Mouse (Mus musculus) liver, adult 10 weeks (tissue): ENCODE data around the gene Aco1. TPM values are rescaled to one million over a fixed set of nuclear protein-coding genes. Genes with fewer than 3 reads are reported as not detected.

ENCODE experiments used
- polyA plus RNA-seq: library from polyadenylated mRNA; stranded (reverse); fragments of 350-450 nt; fragmentation: Illumina TruSeq; extraction: RNeasy Lipid Tissue Mini Kit (QIAGEN cat#74804); gene quantifications from one replicate; pipeline ENCODE4 v1.2.3, GENCODE M21; 2014; ENCODE audit warnings: low read depth, low replicate concordance

The Aco1 gene
- 109 TPM for polyA plus RNA-seq

GRCm38 (mm10) chr4:40142743-40143532, at the start of gene Aco1:
Aco1 (plus strand) TSS chr4:40143081.

GRCm38 (mm10) chr4:40239409-40240271, 96.8 kb downstream of the Aco1 start, which contains the start of gene Ddx58:
Ddx58 (minus strand) TSS chr4:40239828.

Other genes with a start within 250 kb of the Aco1 start
- gene Ddx58, start 96.7 kb downstream of the Aco1 start, polyA plus RNA-seq: 30.8 TPM
- 10.6 TPM for gene Smim27, start 126.5 kb downstream of the Aco1 start, polyA plus RNA-seq
- 25.9 TPM for gene Topors, start 126.8 kb downstream of the Aco1 start, polyA plus RNA-seq
- 232 TPM for gene Ndufb6, start 136.3 kb downstream of the Aco1 start, polyA plus RNA-seq